7 mouse cellular contexts compared by ENCODE assay signal in the genomic region with DNA sequence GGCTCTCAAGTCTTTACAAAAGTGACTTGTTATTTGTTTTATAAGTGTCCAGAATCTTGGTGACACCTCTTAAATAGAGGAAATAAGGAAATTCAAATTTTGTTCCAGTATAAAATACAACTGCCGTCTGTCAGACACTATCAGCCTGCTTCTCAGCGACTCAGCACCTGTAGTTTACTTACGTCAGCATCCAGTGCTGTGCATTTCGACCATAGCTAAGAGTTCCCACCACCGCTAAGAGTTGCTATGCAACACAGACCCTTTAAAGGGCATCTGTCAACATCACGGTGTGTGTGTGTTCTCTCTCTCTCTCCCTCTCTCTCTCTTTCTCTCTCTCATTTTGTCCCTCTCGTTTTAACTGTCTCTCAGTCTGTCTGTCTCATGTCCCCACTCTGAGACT.
DNase-seq lines count a peak whose midpoint lies in the region; ATAC-seq lines count a peak whose summit lies in the region.

No protein-coding gene starts in this region.

- H3K27ac ChIP-seq in neural tube, embryonic 11.5 days (ENCODE audit: low read depth, low read length) = no peak overlapping the region
- no peak overlapping the region for H3K27ac ChIP-seq in forebrain, embryonic 12.5 days
- no peak overlapping the region for H3K27ac ChIP-seq in limb, embryonic 13.5 days
- H3K27ac ChIP-seq in stomach, embryonic 15.5 days = no peak overlapping the region

- no peak for ATAC-seq in neural tube, embryonic 11.5 days (ENCODE audit: insufficient read depth, low FRiP score, low TSS enrichment)
- ATAC-seq in forebrain, embryonic 12.5 days (ENCODE audit: low FRiP score) = no peak
- no peak; the same call in 1 of the 2 replicates for ATAC-seq in limb, embryonic 13.5 days (ENCODE audit: low FRiP score, low read depth)
- ATAC-seq in stomach, embryonic 15.5 days (ENCODE audit: insufficient read depth, low FRiP score, low read depth) = no peak

- no peaks in the 10 kb centered on the region for H3K9me3 ChIP-seq in neural tube, embryonic 11.5 days (ENCODE audit: control insufficient read depth, low read length)
- H3K9me3 ChIP-seq in forebrain, embryonic 12.5 days = no peaks in the 10 kb centered on the region
- no peaks in the 10 kb centered on the region for H3K9me3 ChIP-seq in limb, embryonic 13.5 days
- no peaks in the 10 kb centered on the region for H3K9me3 ChIP-seq in stomach, embryonic 15.5 days

- H3K4me2 ChIP-seq in neural tube, embryonic 11.5 days (ENCODE audit: low read depth) = peak overlapping the region; percentile 58
- H3K4me2 ChIP-seq in forebrain, embryonic 12.5 days = peak overlapping the region; percentile 84
- peak overlapping the region; percentile 83 for H3K4me2 ChIP-seq in limb, embryonic 13.5 days (replicated peaks)
- peak overlapping the region; percentile 76 for H3K4me2 ChIP-seq in stomach, embryonic 15.5 days

- no peak overlapping the region for H3K9ac ChIP-seq in neural tube, embryonic 11.5 days (ENCODE audit: low read length)
- H3K9ac ChIP-seq in forebrain, embryonic 12.5 days = no peak overlapping the region
- H3K9ac ChIP-seq in limb, embryonic 13.5 days = no peak overlapping the region
- no peak overlapping the region for H3K9ac ChIP-seq in stomach, embryonic 15.5 days

- 25% methylated on average over 7 of the region's 7 CpGs for WGBS in neural tube, embryonic 11.5 days
- WGBS in forebrain, embryonic 12.5 days = 30% methylated on average over 7 of the region's 7 CpGs
- WGBS in limb, embryonic 13.5 days = 27% methylated on average over 7 of the region's 7 CpGs
- WGBS in stomach, embryonic 15.5 days = 28% methylated on average over 7 of the region's 7 CpGs

- H3K27me3 ChIP-seq in neural tube, embryonic 11.5 days (ENCODE audit: control insufficient read depth, insufficient read depth, low read length) = no peaks in the 10 kb centered on the region
- H3K27me3 ChIP-seq in forebrain, embryonic 12.5 days = no peaks in the 10 kb centered on the region
- H3K27me3 ChIP-seq in limb, embryonic 13.5 days = 0 out of 2 replicates have a peak, but pooled peaks cover 6% of the 10 kb centered on the region
- H3K27me3 ChIP-seq in stomach, embryonic 15.5 days (replicated peaks) = no peaks in the 10 kb centered on the region

- DNase-seq in neural tube, embryonic 11.5 days (ENCODE audit: low spot score) = no peak
- DNase-seq in neural tube, embryonic 10.5 days (ENCODE audit: extremely low spot score, low spot score) = no peak
- no peak for DNase-seq in right cerebral cortex, postnatal 4 days
- DNase-seq in kidney, adult 8-10 months = no peak

- no peak overlapping the region for H3K4me3 ChIP-seq in neural tube, embryonic 11.5 days (ENCODE audit: low read depth, low read length)
- peak overlapping the region; percentile 42; the same call in 1 of the 2 replicates for H3K4me3 ChIP-seq in forebrain, embryonic 12.5 days (replicated peaks)
- peak overlapping the region; percentile 45 for H3K4me3 ChIP-seq in limb, embryonic 13.5 days
- H3K4me3 ChIP-seq in stomach, embryonic 15.5 days (replicated peaks) = peak overlapping the region; percentile 42

- peaks cover 9% of the 10 kb centered on the region for H3K4me1 ChIP-seq in neural tube, embryonic 11.5 days (ENCODE audit: control insufficient read depth, insufficient read depth, low read length)
- H3K4me1 ChIP-seq in forebrain, embryonic 12.5 days = peaks cover 30% of the 10 kb centered on the region
- H3K4me1 ChIP-seq in limb, embryonic 13.5 days = peaks cover 41% of the 10 kb centered on the region
- peaks cover 7% of the 10 kb centered on the region; the same call in 1 of the 2 replicates for H3K4me1 ChIP-seq in stomach, embryonic 15.5 days

- H3K36me3 ChIP-seq in neural tube, embryonic 11.5 days (ENCODE audit: control insufficient read depth, insufficient read depth, low read length) = no peaks in the 10 kb centered on the region
- no peaks in the 10 kb centered on the region for H3K36me3 ChIP-seq in forebrain, embryonic 12.5 days (replicated peaks)
- H3K36me3 ChIP-seq in limb, embryonic 13.5 days = no peaks in the 10 kb centered on the region
- H3K36me3 ChIP-seq in stomach, embryonic 15.5 days = no peaks in the 10 kb centered on the region
